Mouse (Mus musculus): ENCODE results near the gene L1cam. TPM values are rescaled to one million over a fixed set of nuclear protein-coding genes. Genes with fewer than 3 reads are reported as not detected.

Gene L1cam
- polyA plus RNA-seq, 1 experiment: 0.65 TPM

- H3K36me3 ChIP-seq (ENCODE audit: control insufficient read depth, insufficient read depth): no peaks in the 10 kb centered on the region
- TF ChIP-seq TCF12 (IDR thresholded peaks at IDR 0.05; ENCODE audit: insufficient read depth, poor library complexity, severe bottlenecking) (no peak), USF1 (IDR thresholded peaks at IDR 0.05; ENCODE audit: low read depth) (no peak), MYOD1 (IDR thresholded peaks at IDR 0.05; ENCODE audit: control insufficient read depth in 1 of 3, insufficient read length in 2 of 3, low read depth in 2 of 3) (no peak), POLR2A (IDR thresholded peaks at IDR 0.05; ENCODE audit: insufficient read length, low read depth) (no peak), MYOG (IDR thresholded peaks at IDR 0.05; ENCODE audit: control insufficient read depth in 1 of 3, insufficient read depth in 1 of 3, insufficient read length in 2 of 3, low read depth in 2 of 3) (no peak)
- no peak overlapping the region for H3K4me2 ChIP-seq (ENCODE audit: low read depth)
- H3K79me2 ChIP-seq (ENCODE audit: control insufficient read depth, insufficient read depth): peaks cover 6% of the 10 kb centered on the region
- H3ac ChIP-seq (ENCODE audit: control insufficient read depth, insufficient read length): no peak overlapping the region
- no peaks in the 10 kb centered on the region for H3K27me3 ChIP-seq (ENCODE audit: control insufficient read depth, insufficient read depth, insufficient read length)
- H3K4me3 ChIP-seq: no peak overlapping the region
Observed at GRCm38 (mm10) chrX:73918631-73919030, 22.7 kb upstream of the L1cam start.

- H3K4me3 ChIP-seq: no peak overlapping the region
- no peak overlapping the region for H3ac ChIP-seq (ENCODE audit: control insufficient read depth, insufficient read length)
- no peak overlapping the region for H3K4me2 ChIP-seq (ENCODE audit: low read depth)
- H3K36me3 ChIP-seq (ENCODE audit: control insufficient read depth, insufficient read depth): no peaks in the 10 kb centered on the region
- TF ChIP-seq SRF (IDR thresholded peaks at IDR 0.05; ENCODE audit: control insufficient read depth, insufficient read length, low read depth): no peak
- no peak for TF ChIP-seq MYOG (IDR thresholded peaks at IDR 0.05; ENCODE audit: control insufficient read depth in 1 of 3, insufficient read depth in 1 of 3, insufficient read length in 2 of 3, low read depth in 2 of 3)
- TF ChIP-seq MAX (IDR thresholded peaks at IDR 0.05; ENCODE audit: low read depth): no peak
- no peak for TF ChIP-seq USF1 (IDR thresholded peaks at IDR 0.05; ENCODE audit: low read depth)
- TF ChIP-seq MYOD1 (IDR thresholded peaks at IDR 0.05; ENCODE audit: control insufficient read depth in 1 of 3, insufficient read length in 2 of 3, low read depth in 2 of 3): no peak
- no peak for TF ChIP-seq CEBPB (IDR thresholded peaks at IDR 0.05; ENCODE audit: insufficient read depth, poor library complexity, severe bottlenecking)
- TF ChIP-seq E2F4 (IDR thresholded peaks at IDR 0.05; ENCODE audit: insufficient read depth): no peak
- TF ChIP-seq POLR2A (IDR thresholded peaks at IDR 0.05; ENCODE audit: insufficient read length, low read depth): no peak
- TF ChIP-seq POLR2AphosphoS2 (IDR thresholded peaks at IDR 0.05; ENCODE audit: insufficient read length, low read depth): no peak
- no peak for TF ChIP-seq TCF12 (IDR thresholded peaks at IDR 0.05; ENCODE audit: insufficient read depth, poor library complexity, severe bottlenecking)
- TF ChIP-seq REST (IDR thresholded peaks at IDR 0.05; ENCODE audit: insufficient read depth, insufficient read length): no peak
- TF ChIP-seq TCF3 (IDR thresholded peaks at IDR 0.05; ENCODE audit: insufficient read length, low read depth): no peak
- peaks cover 6% of the 10 kb centered on the region for H3K79me2 ChIP-seq (ENCODE audit: control insufficient read depth, insufficient read depth)
- no peaks in the 10 kb centered on the region for H3K27me3 ChIP-seq (ENCODE audit: control insufficient read depth, insufficient read depth, insufficient read length)
Observed at GRCm38 (mm10) chrX:73916945-73917344, 21.0 kb upstream of the L1cam start.

GRCm38 (mm10) chrX:73914827-73915703 is 19.2 kb upstream of the L1cam start:
- no peaks in the 10 kb centered on the region for H3K27me3 ChIP-seq (ENCODE audit: control insufficient read depth, insufficient read depth, insufficient read length)
- H3K4me2 ChIP-seq (ENCODE audit: low read depth): peak overlapping the region; percentile 61
- TF ChIP-seq REST (IDR thresholded peaks at IDR 0.05; ENCODE audit: insufficient read depth, insufficient read length) (no peak), POLR2A (IDR thresholded peaks at IDR 0.05; ENCODE audit: insufficient read length, low read depth) (peak; percentile 63), TCF3 (IDR thresholded peaks at IDR 0.05; ENCODE audit: insufficient read length, low read depth) (no peak), MYOG (IDR thresholded peaks at IDR 0.05; ENCODE audit: control insufficient read depth in 1 of 3, insufficient read depth in 1 of 3, insufficient read length in 2 of 3, low read depth in 2 of 3) (no peak)
- no peaks in the 10 kb centered on the region for H3K79me2 ChIP-seq (ENCODE audit: control insufficient read depth, insufficient read depth)
- H3ac ChIP-seq (ENCODE audit: control insufficient read depth, insufficient read length): no peak overlapping the region
- no peaks in the 10 kb centered on the region for H3K36me3 ChIP-seq (ENCODE audit: control insufficient read depth, insufficient read depth)
- no peak overlapping the region for H3K4me3 ChIP-seq

- H3K4me2 ChIP-seq (ENCODE audit: low read depth): no peak overlapping the region
- H3K4me3 ChIP-seq: no peak overlapping the region
- no peaks in the 10 kb centered on the region for H3K79me2 ChIP-seq (ENCODE audit: control insufficient read depth, insufficient read depth)
Observed at GRCm38 (mm10) chrX:73911588-73911987, 15.7 kb upstream of the L1cam start.

GRCm38 (mm10) chrX:73911156-73911555 is 15.3 kb upstream of the L1cam start:
- no peak overlapping the region for H3ac ChIP-seq (ENCODE audit: control insufficient read depth, insufficient read length)
- no peak overlapping the region for H3K4me2 ChIP-seq (ENCODE audit: low read depth)
- TF ChIP-seq TCF3 (IDR thresholded peaks at IDR 0.05; ENCODE audit: insufficient read length, low read depth) (no peak), SRF (IDR thresholded peaks at IDR 0.05; ENCODE audit: control insufficient read depth, insufficient read length, low read depth) (no peak), MAX (IDR thresholded peaks at IDR 0.05; ENCODE audit: low read depth) (no peak), POLR2AphosphoS2 (IDR thresholded peaks at IDR 0.05; ENCODE audit: insufficient read length, low read depth) (no peak), CEBPB (IDR thresholded peaks at IDR 0.05; ENCODE audit: insufficient read depth, poor library complexity, severe bottlenecking) (no peak), MYOD1 (IDR thresholded peaks at IDR 0.05; ENCODE audit: control insufficient read depth in 1 of 3, insufficient read length in 2 of 3, low read depth in 2 of 3) (no peak), POLR2A (IDR thresholded peaks at IDR 0.05; ENCODE audit: insufficient read length, low read depth) (no peak), TCF12 (IDR thresholded peaks at IDR 0.05; ENCODE audit: insufficient read depth, poor library complexity, severe bottlenecking) (no peak), E2F4 (IDR thresholded peaks at IDR 0.05; ENCODE audit: insufficient read depth) (no peak), MYOG (IDR thresholded peaks at IDR 0.05; ENCODE audit: control insufficient read depth in 1 of 3, insufficient read depth in 1 of 3, insufficient read length in 2 of 3, low read depth in 2 of 3) (no peak), USF1 (IDR thresholded peaks at IDR 0.05; ENCODE audit: low read depth) (no peak), REST (IDR thresholded peaks at IDR 0.05; ENCODE audit: insufficient read depth, insufficient read length) (no peak)
- H3K79me2 ChIP-seq (ENCODE audit: control insufficient read depth, insufficient read depth): no peaks in the 10 kb centered on the region
- no peaks in the 10 kb centered on the region for H3K36me3 ChIP-seq (ENCODE audit: control insufficient read depth, insufficient read depth)
- no peak overlapping the region for H3K4me3 ChIP-seq
- no peaks in the 10 kb centered on the region for H3K27me3 ChIP-seq (ENCODE audit: control insufficient read depth, insufficient read depth, insufficient read length)

More at GRCm38 (mm10) chrX:73911588-73911987, 15.7 kb upstream of the L1cam start:
- TF ChIP-seq TCF12 (IDR thresholded peaks at IDR 0.05; ENCODE audit: insufficient read depth, poor library complexity, severe bottlenecking) (no peak), SRF (IDR thresholded peaks at IDR 0.05; ENCODE audit: control insufficient read depth, insufficient read length, low read depth) (no peak), POLR2AphosphoS2 (IDR thresholded peaks at IDR 0.05; ENCODE audit: insufficient read length, low read depth) (no peak), MAX (IDR thresholded peaks at IDR 0.05; ENCODE audit: low read depth) (no peak), CEBPB (IDR thresholded peaks at IDR 0.05; ENCODE audit: insufficient read depth, poor library complexity, severe bottlenecking) (no peak), MYOD1 (IDR thresholded peaks at IDR 0.05; ENCODE audit: control insufficient read depth in 1 of 3, insufficient read length in 2 of 3, low read depth in 2 of 3) (no peak), E2F4 (IDR thresholded peaks at IDR 0.05; ENCODE audit: insufficient read depth) (no peak), TCF3 (IDR thresholded peaks at IDR 0.05; ENCODE audit: insufficient read length, low read depth) (no peak), USF1 (IDR thresholded peaks at IDR 0.05; ENCODE audit: low read depth) (no peak)
- no peak overlapping the region for H3ac ChIP-seq (ENCODE audit: control insufficient read depth, insufficient read length)
- no peaks in the 10 kb centered on the region for H3K27me3 ChIP-seq (ENCODE audit: control insufficient read depth, insufficient read depth, insufficient read length)
- H3K36me3 ChIP-seq (ENCODE audit: control insufficient read depth, insufficient read depth): no peaks in the 10 kb centered on the region
